Mouse (Mus musculus): ENCODE data around the gene Zfp663. TPM values are rescaled to one million over a fixed set of nuclear protein-coding genes. Genes with fewer than 3 reads are reported as not detected.

Zfp663 gene
- polyA plus RNA-seq, 1 experiment from 2014 or later: 0.69 TPM

Other genes starting within 250 kb of the Zfp663 start
- 0.06 and 0.16 TPM in 2 replicates for gene Cdh22, start 133.9 kb downstream of the Zfp663 start, polyA plus RNA-seq (2014; fragmentation: Nextera tagmentation; extraction: Ambion mirVana)
- gene Slc35c2, start 80.9 kb downstream of the Zfp663 start, polyA plus RNA-seq (2014; fragmentation: Nextera tagmentation; extraction: Ambion mirVana): 32.4 and 38.9 TPM in 2 replicates
- gene Elmo2, start 42.2 kb downstream of the Zfp663 start, polyA plus RNA-seq (2014; fragmentation: Nextera tagmentation; extraction: Ambion mirVana): 50.6 and 59.5 TPM in 2 replicates
- 9.2 and 10.7 TPM in 2 replicates for gene Zfp334, start 19.5 kb upstream of the Zfp663 start, polyA plus RNA-seq (2014; fragmentation: Nextera tagmentation; extraction: Ambion mirVana)
- 0.06 TPM in 1 of 2 replicates, not detected in the other for gene Ocstamp, start 31.7 kb upstream of the Zfp663 start, polyA plus RNA-seq (2014; fragmentation: Nextera tagmentation; extraction: Ambion mirVana)
- gene Slc13a3, start 104.5 kb upstream of the Zfp663 start, polyA plus RNA-seq (2014; fragmentation: Nextera tagmentation; extraction: Ambion mirVana): 0.29 and 0.61 TPM in 2 replicates
- 24.8 and 28.1 TPM in 2 replicates for gene Trp53rka, start 124.6 kb upstream of the Zfp663 start, polyA plus RNA-seq (2014; fragmentation: Nextera tagmentation; extraction: Ambion mirVana)
- gene Slc2a10, start 135.1 kb upstream of the Zfp663 start, polyA plus RNA-seq (2014; fragmentation: Nextera tagmentation; extraction: Ambion mirVana): 2.6 and 4.1 TPM in 2 replicates
- 0.72 and 1.8 TPM in 2 replicates for gene Eya2, start 226.3 kb upstream of the Zfp663 start, polyA plus RNA-seq (2014; fragmentation: Nextera tagmentation; extraction: Ambion mirVana)

Data from heart, embryonic 11.5 days (tissue).